Mouse (Mus musculus): ENCODE data around the gene Cpsf3. TPM values are rescaled to one million over a fixed set of nuclear protein-coding genes. Genes with fewer than 3 reads are reported as not detected.

Cpsf3 gene
- total RNA-seq, 1 experiment from 2014 or later, result 82.3 TPM

- no peak for DNase-seq
Observed at GRCm38 (mm10) chr12:21289651-21290050, 4.5 kb downstream of the Cpsf3 start.

DNA sequence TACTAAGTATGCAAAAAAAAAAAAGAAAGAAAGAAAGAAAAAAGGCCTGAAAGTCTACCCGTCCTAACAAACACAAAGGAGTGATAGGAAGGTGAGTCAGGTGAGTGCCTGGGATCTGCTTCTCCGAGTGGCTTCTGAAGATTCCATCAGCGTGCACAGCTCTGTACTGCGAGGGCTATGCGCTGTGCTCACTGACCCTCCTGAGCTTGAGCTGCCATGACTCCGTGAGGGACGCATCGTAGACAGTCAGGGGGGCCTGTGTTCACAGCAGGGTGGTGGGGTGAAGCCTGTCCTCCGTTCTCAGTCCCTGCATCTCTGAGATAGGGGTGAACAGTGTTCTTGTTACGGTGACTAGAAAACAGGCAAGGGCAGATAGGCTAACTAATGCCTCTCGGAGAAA, 13.7 kb downstream of the Cpsf3 start:
- no peak for DNase-seq

DNA sequence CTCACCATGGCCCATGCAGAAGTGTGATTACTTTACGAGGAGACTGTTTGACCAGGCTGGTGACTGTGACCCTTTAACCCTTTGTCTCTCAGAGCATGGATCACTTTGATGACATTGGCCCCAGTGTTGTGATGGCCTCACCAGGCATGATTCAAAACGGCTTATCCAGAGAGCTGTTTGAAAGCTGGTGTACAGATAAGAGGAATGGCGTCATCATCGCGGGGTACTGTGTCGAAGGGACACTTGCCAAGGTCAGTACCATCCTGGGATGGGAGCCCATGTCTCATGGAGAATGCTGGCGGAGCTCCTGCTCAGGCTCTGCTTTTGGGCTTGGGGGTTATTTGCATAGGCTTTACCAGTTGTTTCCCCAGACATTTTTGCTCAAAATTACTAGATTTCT, 16.1 kb downstream of the Cpsf3 start:
- peak; percentile 61 for DNase-seq

DNA sequence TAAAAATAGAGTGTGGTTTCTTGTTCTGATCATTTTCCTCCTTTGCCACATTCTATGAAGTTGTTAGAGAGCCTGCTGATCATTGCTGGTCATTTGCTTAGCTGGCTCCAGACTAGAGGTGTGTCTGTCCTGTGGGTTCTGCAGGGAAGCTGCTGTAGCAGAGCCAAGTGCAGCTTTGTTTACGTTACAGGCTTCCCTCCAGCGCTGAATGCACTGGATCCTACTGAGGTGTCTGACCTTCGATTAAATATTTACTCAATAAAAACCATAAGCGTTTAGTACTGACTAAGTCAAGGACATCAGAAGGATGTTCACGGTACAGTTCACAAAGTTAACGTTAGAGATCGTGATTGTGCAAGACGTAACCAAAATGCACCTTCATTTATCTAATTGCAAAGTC, 16.7 kb downstream of the Cpsf3 start:
- DNase-seq, result no peak

- no peak for DNase-seq
Observed at GRCm38 (mm10) chr12:21302361-21302783, 17.2 kb downstream of the Cpsf3 start.

GRCm38 (mm10) chr12:21305741-21306140, 20.6 kb downstream of the Cpsf3 start:
- DNase-seq, result no peak

GRCm38 (mm10) chr12:21306721-21307120, 21.5 kb downstream of the Cpsf3 start:
- DNase-seq, result no peak

- DNase-seq, result no peak
Observed at GRCm38 (mm10) chr12:21312201-21312600, 27.0 kb downstream of the Cpsf3 start.

DNA sequence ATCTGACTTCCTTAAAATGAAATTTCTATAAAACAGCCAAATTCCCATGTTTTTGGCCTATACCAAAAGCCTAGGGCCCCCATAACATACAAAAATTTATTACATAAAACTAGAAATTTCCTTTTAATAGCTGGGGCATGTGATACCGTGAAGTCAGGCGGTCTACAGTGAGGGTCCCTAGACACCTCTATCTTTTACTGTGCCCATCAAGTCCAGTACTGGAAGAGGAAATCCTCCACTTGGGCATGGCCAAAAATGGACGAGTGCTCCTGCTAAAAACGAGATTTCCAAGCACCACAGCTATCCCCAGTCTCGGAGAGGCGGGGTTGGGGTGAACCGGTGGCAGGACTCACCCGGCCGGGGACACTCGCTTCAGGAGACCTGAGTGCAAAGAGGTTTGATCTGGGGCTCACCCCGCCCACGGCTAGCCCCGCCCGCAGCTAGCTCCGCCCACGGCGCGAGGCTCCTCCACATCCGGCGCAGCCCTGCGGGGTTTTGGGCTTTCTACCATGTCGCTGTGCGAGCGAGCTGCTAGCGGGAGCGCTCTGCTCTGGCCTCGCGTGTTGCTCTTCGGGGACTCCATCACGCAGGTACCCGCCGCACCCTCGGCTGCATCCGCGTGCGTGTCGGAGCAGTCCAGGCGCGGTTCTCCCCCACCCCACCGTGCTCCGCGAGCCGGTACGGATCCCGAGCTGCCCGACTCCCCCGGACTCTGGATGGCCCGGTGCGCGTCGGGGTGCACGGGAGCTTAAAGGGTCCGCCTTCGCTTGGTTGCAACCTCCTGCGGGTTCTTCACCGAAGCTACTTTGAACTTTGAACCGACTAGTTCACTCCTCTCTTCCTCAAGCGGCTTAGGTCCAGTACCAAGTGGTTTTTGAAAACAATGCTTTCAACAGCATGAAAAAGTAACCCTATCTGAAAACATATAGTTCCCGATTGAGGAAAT, 31.0 kb downstream of the Cpsf3 start, which contains the start of gene Iah1:
Gene Iah1, plus strand, starts transcription at position 467 of the 946 bp plus-strand sequence.
- DNase-seq, result peak; percentile 88

DNA sequence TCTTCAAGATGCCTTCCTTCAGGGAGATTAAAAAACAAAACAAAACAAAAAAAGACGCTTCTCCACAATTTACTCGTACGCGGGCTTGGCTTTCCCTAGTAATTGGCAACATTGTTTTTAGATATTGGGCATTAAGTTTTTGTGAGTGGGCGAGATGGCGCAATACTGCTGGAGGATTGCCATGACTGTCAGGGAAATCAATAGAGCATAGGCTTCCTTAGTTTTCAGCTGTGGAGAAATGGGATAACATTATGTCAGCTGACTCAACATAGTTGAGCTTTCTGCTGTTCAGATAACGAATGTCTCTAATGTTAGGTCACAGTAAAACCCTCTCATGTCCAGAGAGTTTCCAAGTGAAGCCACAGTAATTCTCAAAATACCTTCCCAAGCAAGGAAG, 31.7 kb downstream of the Cpsf3 start:
- peak; percentile 64 for DNase-seq

- DNase-seq, result peak; percentile 67
Observed at GRCm38 (mm10) chr12:21318143-21318895, 33.1 kb downstream of the Cpsf3 start.

DNA sequence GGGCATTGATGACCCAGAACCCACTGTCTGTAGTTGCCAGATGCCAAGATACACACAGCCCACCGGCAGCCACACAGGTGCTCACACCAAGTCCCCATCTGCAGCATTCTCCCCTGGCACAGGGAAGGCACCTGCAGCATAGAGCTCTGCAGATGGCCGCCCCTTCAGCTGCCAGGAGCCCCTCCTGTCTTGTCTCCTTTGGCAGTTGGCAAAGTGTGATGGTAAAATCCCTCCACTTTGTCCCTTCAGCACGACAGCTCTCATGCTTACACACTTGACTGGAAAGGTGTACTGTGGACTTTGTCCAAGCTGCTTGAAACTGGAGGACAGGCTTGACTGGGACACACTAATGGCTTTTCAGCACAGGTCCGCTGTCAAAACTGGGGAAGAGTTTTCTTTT, 35.1 kb downstream of the Cpsf3 start:
- DNase-seq, result no peak

DNA sequence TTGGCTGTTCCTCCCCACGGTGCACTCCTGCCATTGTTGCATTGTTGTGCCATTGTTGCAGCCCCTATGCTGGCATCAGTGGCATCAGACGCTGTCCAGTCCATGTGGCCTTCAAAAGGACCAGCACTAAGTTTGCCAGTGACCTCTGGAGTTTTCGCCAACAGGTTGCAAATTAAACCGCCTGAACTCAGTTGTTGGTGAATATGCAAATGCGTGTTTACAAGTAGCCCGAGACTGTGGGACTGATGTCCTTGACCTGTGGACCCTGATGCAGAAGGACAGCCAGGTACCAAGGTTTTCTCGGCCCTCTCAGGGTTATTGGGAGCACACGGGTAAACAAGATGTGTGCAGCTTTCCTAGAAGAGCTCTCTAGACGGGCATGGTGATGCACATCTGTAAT, 36.0 kb downstream of the Cpsf3 start:
- DNase-seq, result no peak

GRCm38 (mm10) chr12:21322296-21322695, 37.1 kb downstream of the Cpsf3 start:
- DNase-seq, result no peak

DNA sequence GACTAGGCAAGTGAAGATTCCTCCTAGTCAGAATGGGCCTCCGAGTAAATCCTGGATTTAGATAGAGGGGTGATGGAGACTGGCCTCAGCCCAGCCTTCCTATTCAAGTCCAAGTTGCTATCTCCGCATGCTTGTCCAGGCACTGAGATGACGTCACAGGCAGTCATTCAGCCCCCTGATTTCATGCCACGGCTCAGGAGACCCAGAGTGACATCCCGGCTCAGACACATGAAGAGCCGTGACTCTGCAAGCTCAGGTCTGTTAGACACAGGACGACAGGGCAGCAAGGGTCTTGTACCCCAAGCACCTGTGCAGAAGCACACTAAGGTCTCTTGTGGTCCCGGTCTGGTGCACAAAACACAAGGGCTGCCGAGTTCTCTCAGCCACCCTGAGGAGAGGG, 37.7 kb downstream of the Cpsf3 start:
- no peak for DNase-seq

DNA sequence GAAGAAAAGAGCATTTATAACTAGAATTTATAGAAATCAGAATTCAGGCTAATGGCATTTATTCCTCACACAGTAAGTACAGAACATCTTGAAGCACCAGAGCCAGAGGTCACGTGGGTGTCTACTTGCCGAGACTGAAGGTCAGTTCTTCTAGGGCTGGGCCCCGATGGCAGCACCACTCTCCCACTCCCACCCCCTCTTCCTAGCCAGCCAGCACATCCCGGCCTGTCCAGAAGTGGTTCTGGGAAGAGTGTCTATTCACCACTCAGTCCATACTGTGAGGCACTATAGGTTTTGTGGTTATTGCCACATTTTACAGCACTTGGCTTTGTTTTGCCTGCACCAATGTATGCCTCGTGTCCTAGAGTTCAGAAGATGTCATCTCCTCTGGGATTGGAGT, 38.9 kb downstream of the Cpsf3 start:
- no peak for DNase-seq

DNA sequence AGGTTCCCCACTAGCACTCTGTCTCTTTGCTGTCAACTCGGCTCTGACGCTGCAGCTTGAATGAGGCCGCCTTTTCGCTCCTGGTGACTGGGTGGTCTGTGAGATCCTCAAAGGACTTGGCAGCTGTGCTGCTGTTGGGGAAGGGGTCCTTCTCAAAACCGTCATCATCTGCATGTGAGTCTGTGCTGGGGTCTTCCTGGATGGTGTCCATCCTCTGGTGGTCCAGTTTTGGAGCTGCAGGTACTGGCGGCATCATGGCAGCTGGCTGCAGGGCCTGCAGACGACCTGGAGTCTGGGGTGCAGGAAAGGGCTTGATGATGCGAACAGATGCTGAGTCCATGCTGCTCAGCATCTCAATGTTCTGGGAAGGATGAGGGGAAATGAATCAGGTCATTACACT, 40.1 kb downstream of the Cpsf3 start:
- no peak for DNase-seq

DNA sequence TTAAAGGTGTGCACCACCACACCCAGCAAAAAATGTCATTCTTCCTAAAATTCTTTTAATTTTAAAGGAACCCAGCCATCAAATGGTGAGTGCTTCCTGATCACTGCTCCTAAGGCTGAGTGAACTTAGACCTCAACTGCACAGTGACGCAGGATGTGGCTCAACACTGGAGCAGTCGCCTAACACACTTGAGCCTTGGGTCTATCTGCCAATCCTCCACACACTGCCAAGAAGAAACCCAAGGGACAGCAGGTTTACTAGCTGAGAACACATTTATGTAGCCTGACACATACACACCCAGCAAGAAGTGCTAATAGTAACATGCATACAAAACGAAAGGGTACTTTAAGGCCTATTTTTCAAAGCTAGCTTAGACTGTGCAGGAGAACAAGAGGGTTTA, 41.1 kb downstream of the Cpsf3 start:
- peak; percentile 14 for DNase-seq

DNA sequence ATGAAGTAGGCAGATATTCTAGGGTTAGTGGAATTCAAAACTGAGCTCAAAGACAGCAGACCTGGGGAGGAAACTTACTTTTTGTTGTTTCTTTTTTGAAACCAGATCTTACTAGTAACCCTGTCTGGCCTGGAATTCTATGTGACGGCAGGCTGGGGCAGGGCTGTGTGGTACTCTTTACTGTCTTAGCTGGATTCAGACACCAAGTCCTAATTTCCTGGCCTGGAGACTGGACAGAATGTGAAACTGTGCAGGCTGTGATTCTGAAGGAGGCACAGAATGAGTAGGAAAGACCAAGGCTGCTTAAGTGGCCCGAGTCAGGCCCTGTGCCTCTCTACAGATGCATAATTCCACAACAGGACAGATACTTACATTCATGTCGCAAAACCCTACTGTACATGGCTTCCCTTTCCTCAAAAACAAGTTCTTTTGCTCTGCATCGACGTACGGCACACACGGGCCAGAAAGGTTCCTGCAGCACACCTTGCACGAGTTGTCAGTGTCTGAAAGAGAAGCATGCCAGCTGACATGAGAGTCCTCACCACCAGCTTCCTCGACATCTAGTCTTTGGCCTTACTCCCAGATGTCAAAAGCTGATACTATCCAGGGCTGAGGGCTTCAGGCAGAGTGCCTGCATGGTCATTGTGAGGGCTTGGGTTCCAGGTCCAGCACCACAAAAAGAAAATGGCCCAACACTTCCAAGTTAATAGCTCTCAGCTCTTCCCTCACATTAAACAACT, 44.6 kb downstream of the Cpsf3 start:
- no peak for DNase-seq

GRCm38 (mm10) chr12:21330961-21331576, 45.9 kb downstream of the Cpsf3 start:
- no peak for DNase-seq

- DNase-seq, result no peak
Observed at GRCm38 (mm10) chr12:21331711-21332110, 46.5 kb downstream of the Cpsf3 start.

GRCm38 (mm10) chr12:21333021-21333420, 47.8 kb downstream of the Cpsf3 start:
- no peak for DNase-seq
